Mouse (Mus musculus): ENCODE data around the gene Shisa2. TPM values are rescaled to one million over a fixed set of nuclear protein-coding genes. Genes with fewer than 3 reads are reported as not detected.
"Not testable (repeated sequence)": the region's sequence is repeated elsewhere in the genome, so short reads cannot be mapped to it uniquely, and the experiment has no call there.

Shisa2 gene
- polyA plus RNA-seq, 1 experiment from 2014 or later: 24.6 TPM

GRCm38 (mm10) chr14:59604002-59604645 lies 21.0 kb upstream of the Shisa2 start:
- Histone ChIP-seq H3K9ac (ENCODE audit: low read depth, low read length) (no peak overlapping the region), H3K36me3 (ENCODE audit: control insufficient read depth, insufficient read depth, low read length) (no peaks in the 10 kb centered on the region), H3K4me1 (ENCODE audit: control insufficient read depth, insufficient read depth, low read length) (no peaks in the 10 kb centered on the region), H3K27me3 (ENCODE audit: control insufficient read depth, insufficient read depth, low read length) (no peaks in the 10 kb centered on the region), H3K9me3 (ENCODE audit: control insufficient read depth, low read length) (no peaks in the 10 kb centered on the region), H3K27ac (ENCODE audit: low read depth, low read length) (no peak overlapping the region), H3K4me3 (ENCODE audit: low read length) (no peak overlapping the region), H3K4me2 (replicated peaks; ENCODE audit: low read depth, low read length) (no peak overlapping the region)
- no peak for ATAC-seq (ENCODE audit: low FRiP score, low TSS enrichment)
- WGBS: 70% methylated on average over 5 of the region's 5 CpGs

GRCm38 (mm10) chr14:59605671-59606353 lies 19.3 kb upstream of the Shisa2 start:
- H3K36me3 ChIP-seq (ENCODE audit: control insufficient read depth, insufficient read depth, low read length): no peaks in the 10 kb centered on the region
- ATAC-seq (ENCODE audit: low FRiP score, low TSS enrichment): no peak
- no peaks in the 10 kb centered on the region for H3K27me3 ChIP-seq (ENCODE audit: control insufficient read depth, insufficient read depth, low read length)
- H3K9ac ChIP-seq (ENCODE audit: low read depth, low read length): no peak overlapping the region
- H3K4me3 ChIP-seq (ENCODE audit: low read length): no peak overlapping the region
- H3K4me2 ChIP-seq (replicated peaks; ENCODE audit: low read depth, low read length): no peak overlapping the region
- H3K27ac ChIP-seq (ENCODE audit: low read depth, low read length): no peak overlapping the region
- 19% methylated on average over 5 of the region's 5 CpGs for WGBS
- H3K9me3 ChIP-seq (ENCODE audit: control insufficient read depth, low read length): no peaks in the 10 kb centered on the region
- H3K4me1 ChIP-seq (ENCODE audit: control insufficient read depth, insufficient read depth, low read length): no peaks in the 10 kb centered on the region

- H3K9me3 ChIP-seq (ENCODE audit: control insufficient read depth, low read length): no peaks in the 10 kb centered on the region
- H3K27me3 ChIP-seq (ENCODE audit: control insufficient read depth, insufficient read depth, low read length): no peaks in the 10 kb centered on the region
- no peaks in the 10 kb centered on the region for H3K4me1 ChIP-seq (ENCODE audit: control insufficient read depth, insufficient read depth, low read length)
- H3K27ac ChIP-seq (ENCODE audit: low read depth, low read length): no peak overlapping the region
- no peaks in the 10 kb centered on the region for H3K36me3 ChIP-seq (ENCODE audit: control insufficient read depth, insufficient read depth, low read length)
- H3K9ac ChIP-seq (ENCODE audit: low read depth, low read length): no peak overlapping the region
- no peak for ATAC-seq (ENCODE audit: low FRiP score, low TSS enrichment)
- 6% methylated on average over 3 of the region's 3 CpGs for WGBS
- H3K4me3 ChIP-seq (ENCODE audit: low read length): no peak overlapping the region
- no peak overlapping the region for H3K4me2 ChIP-seq (replicated peaks; ENCODE audit: low read depth, low read length)
Measured at GRCm38 (mm10) chr14:59607021-59607420, 18.1 kb upstream of the Shisa2 start.

- Histone ChIP-seq H3K9me3 (ENCODE audit: control insufficient read depth, low read length) (no peaks in the 10 kb centered on the region), H3K36me3 (ENCODE audit: control insufficient read depth, insufficient read depth, low read length) (no peaks in the 10 kb centered on the region), H3K9ac (ENCODE audit: low read depth, low read length) (no peak overlapping the region), H3K4me3 (ENCODE audit: low read length) (no peak overlapping the region), H3K27me3 (ENCODE audit: control insufficient read depth, insufficient read depth, low read length) (no peaks in the 10 kb centered on the region), H3K4me2 (replicated peaks; ENCODE audit: low read depth, low read length) (no peak overlapping the region), H3K27ac (ENCODE audit: low read depth, low read length) (no peak overlapping the region), H3K4me1 (ENCODE audit: control insufficient read depth, insufficient read depth, low read length) (no peaks in the 10 kb centered on the region)
- 42% methylated on average over 14 of the region's 14 CpGs for WGBS
- ATAC-seq (ENCODE audit: low FRiP score, low TSS enrichment): no peak
Measured at GRCm38 (mm10) chr14:59612920-59613625, 12.0 kb upstream of the Shisa2 start.

GRCm38 (mm10) chr14:59614149-59614548 lies 11.0 kb upstream of the Shisa2 start:
- H3K9me3 ChIP-seq (ENCODE audit: control insufficient read depth, low read length); H3K27me3 ChIP-seq (ENCODE audit: control insufficient read depth, insufficient read depth, low read length); H3K4me3 ChIP-seq (ENCODE audit: low read length); H3K4me2 ChIP-seq (replicated peaks; ENCODE audit: low read depth, low read length); H3K36me3 ChIP-seq (ENCODE audit: control insufficient read depth, insufficient read depth, low read length); ATAC-seq (ENCODE audit: low FRiP score, low TSS enrichment); H3K4me1 ChIP-seq (ENCODE audit: control insufficient read depth, insufficient read depth, low read length); H3K27ac ChIP-seq (ENCODE audit: low read depth, low read length); H3K9ac ChIP-seq (ENCODE audit: low read depth, low read length): not testable (repeated sequence)
- 82% methylated on average over 3 of the region's 3 CpGs for WGBS

- H3K9me3 ChIP-seq (ENCODE audit: control insufficient read depth, low read length): no peaks in the 10 kb centered on the region
- H3K27ac ChIP-seq (ENCODE audit: low read depth, low read length): no peak overlapping the region
- ATAC-seq (ENCODE audit: low FRiP score, low TSS enrichment): no peak
- no peaks in the 10 kb centered on the region for H3K36me3 ChIP-seq (ENCODE audit: control insufficient read depth, insufficient read depth, low read length)
- H3K4me3 ChIP-seq (ENCODE audit: low read length): no peak overlapping the region
- no peak overlapping the region for H3K4me2 ChIP-seq (replicated peaks; ENCODE audit: low read depth, low read length)
- no peak overlapping the region for H3K9ac ChIP-seq (ENCODE audit: low read depth, low read length)
- no peaks in the 10 kb centered on the region for H3K27me3 ChIP-seq (ENCODE audit: control insufficient read depth, insufficient read depth, low read length)
- H3K4me1 ChIP-seq (ENCODE audit: control insufficient read depth, insufficient read depth, low read length): no peaks in the 10 kb centered on the region
- WGBS: 45% methylated on average over 7 of the region's 7 CpGs
Measured at GRCm38 (mm10) chr14:59616802-59617201, 8.3 kb upstream of the Shisa2 start.

- H3K4me3 ChIP-seq (ENCODE audit: low read length): no peak overlapping the region
- no peaks in the 10 kb centered on the region for H3K36me3 ChIP-seq (ENCODE audit: control insufficient read depth, insufficient read depth, low read length)
- H3K4me1 ChIP-seq (ENCODE audit: control insufficient read depth, insufficient read depth, low read length): peaks cover 8% of the 10 kb centered on the region; the same call in 1 of the 2 replicates
- H3K9me3 ChIP-seq (ENCODE audit: control insufficient read depth, low read length): no peaks in the 10 kb centered on the region
- ATAC-seq (ENCODE audit: low FRiP score, low TSS enrichment): no peak
- 24% methylated on average over 9 of the region's 9 CpGs for WGBS
- H3K9ac ChIP-seq (ENCODE audit: low read depth, low read length): no peak overlapping the region
- no peaks in the 10 kb centered on the region for H3K27me3 ChIP-seq (ENCODE audit: control insufficient read depth, insufficient read depth, low read length)
- H3K27ac ChIP-seq (ENCODE audit: low read depth, low read length): no peak overlapping the region
- H3K4me2 ChIP-seq (replicated peaks; ENCODE audit: low read depth, low read length): no peak overlapping the region
Measured at GRCm38 (mm10) chr14:59624326-59624885, 702 bp upstream of the Shisa2 start.

- peak overlapping the region; percentile 58 for H3K4me3 ChIP-seq (ENCODE audit: low read length)
- peak overlapping the region; percentile 70 for H3K9ac ChIP-seq (ENCODE audit: low read depth, low read length)
- peaks cover 8% of the 10 kb centered on the region; the same call in 1 of the 2 replicates for H3K4me1 ChIP-seq (ENCODE audit: control insufficient read depth, insufficient read depth, low read length)
- WGBS: 0% methylated on average over 39 of the region's 51 CpGs
- H3K36me3 ChIP-seq (ENCODE audit: control insufficient read depth, insufficient read depth, low read length): peaks cover 7% of the 10 kb centered on the region
- ATAC-seq (ENCODE audit: low FRiP score, low TSS enrichment): peak; percentile 50
- H3K27me3 ChIP-seq (ENCODE audit: control insufficient read depth, insufficient read depth, low read length): no peaks in the 10 kb centered on the region
- H3K9me3 ChIP-seq (ENCODE audit: control insufficient read depth, low read length): no peaks in the 10 kb centered on the region
- H3K27ac ChIP-seq (ENCODE audit: low read depth, low read length): peak overlapping the region; percentile 73; the same call in 1 of the 2 replicates
- peak overlapping the region; percentile 82 for H3K4me2 ChIP-seq (replicated peaks; ENCODE audit: low read depth, low read length)
Measured at GRCm38 (mm10) chr14:59625806-59626364, 777 bp downstream of the Shisa2 start.
